Mouse (Mus musculus): Measurements from ENCODE around the gene Akap8l. TPM values are rescaled to one million over a fixed set of nuclear protein-coding genes. Genes with fewer than 3 reads are reported as not detected.

Akap8l gene
- total RNA-seq, 2 experiments from 2014 or later: 115 to 140 TPM

DNA sequence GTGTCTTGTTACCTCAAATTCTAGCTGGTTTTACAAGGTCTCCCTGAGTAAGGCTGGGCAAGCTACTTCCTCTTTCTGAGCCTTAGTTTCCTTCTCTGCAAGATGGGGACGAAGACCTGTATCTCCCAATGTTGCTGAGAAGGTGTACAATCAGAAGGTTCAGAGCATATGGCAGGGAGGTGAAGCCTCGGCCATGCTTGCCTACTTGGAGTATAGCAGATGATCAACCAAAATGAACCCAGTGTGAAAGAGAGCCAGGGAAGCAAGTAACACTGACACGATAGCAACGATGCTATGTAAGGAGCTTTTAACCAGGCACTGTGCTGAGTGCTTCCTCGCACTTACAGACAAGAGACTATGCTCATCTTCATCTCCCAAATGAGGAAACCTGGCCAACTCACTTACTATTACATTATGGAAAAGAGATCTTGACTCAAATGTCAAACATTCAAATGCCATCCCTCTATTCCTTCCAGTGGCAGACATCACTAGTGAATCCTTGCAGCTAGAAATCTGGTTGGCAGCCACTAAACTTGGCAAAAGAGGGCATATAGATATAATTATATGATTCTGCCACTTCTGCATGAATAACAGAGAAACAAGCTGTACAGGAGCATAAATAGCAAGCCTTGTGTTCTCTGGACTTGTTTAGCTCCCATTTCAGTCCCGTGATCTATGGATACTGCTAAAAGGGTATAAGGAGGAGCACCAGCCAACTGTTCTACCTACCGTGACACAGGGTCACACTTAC is 8.0 kb upstream of the Akap8l start:
- no peak for DNase-seq (ENCODE audit: low spot score in 2 of 2)

GRCm38 (mm10) chr17:32356766-32357760 is 6.7 kb upstream of the Akap8l start:
- DNase-seq (ENCODE audit: low spot score in 2 of 2): no peak

DNA sequence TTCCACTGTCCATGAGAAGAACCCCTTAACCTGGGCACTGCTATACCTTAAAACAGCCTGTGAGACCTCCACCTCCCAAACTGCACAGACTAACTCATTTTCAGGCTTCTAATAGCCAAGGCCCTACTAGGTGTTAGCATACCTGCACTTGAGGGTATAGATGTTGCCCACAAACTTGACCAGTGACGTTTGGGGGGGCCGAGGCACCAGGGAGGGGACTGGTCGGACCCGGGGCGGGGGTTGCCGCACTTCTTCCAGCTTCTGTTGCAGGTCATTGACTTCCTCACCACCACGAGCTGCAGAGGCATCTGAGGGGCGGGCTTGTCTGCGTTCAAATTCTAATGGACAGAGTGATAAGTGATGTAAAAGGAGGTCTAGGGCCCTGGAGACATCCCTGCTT is 5.9 kb upstream of the Akap8l start:
- DNase-seq (ENCODE audit: low spot score in 2 of 2): no peak

DNA sequence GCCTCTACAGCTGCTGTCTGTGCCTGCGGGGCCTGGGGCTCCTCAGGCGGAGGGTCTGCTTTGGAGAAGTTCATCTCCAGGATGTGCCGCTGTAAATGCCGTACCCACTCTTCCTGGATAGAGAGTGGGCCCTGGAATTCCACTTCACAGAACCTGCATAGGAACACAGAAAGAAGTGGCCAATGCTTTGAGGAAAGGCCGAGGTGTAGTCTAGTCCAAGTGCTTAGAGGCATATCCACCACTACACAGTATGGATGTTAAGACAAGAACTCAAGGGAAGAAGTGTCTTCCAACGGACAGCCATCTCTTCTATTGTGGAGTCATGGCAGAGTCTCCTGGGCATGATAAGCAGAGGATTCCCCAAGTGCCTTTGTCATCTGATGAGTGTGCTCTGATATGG is 4.6 kb upstream of the Akap8l start:
- DNase-seq (ENCODE audit: low spot score in 2 of 2): no peak

DNA sequence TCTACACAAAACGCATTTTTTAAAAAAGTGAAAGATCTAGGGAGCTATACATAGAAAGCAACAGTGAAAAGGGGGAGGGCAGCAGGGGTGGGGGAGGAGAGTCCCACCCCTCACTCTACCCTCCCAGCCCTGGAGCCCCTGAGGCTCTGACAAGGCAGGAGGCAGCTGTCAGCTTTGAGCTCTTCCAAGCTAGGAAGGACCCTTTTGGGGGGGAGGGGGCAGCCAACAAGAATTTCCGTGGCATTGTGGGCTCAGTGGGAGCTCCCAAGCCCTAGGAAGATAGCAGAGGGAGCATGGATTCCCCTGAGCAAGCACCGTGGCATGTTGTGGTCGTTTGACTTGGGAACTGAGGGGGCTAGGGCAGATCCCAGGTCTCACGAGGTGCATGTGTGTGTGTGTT is 3.8 kb upstream of the Akap8l start:
- DNase-seq (ENCODE audit: low spot score in 2 of 2): no peak

DNA sequence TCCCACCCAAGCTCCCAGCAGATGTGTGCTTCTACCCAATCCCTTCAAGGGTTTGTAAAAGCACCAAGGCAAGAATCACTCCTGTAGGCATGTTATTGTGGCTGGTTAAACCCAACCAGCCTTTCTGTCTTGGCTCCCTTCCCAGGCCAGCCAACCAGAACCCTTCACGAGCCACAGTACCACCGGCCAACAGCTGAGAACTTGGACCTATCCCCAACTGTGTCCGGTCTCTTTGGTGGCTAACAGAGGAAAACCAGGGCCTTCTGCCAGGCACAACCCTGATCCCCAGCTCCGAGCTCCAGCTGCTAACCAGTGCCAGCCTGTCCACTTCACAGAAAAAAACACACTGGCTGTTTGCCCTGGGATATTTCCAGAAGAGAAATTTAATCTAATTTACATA is 3.3 kb upstream of the Akap8l start:
- DNase-seq (ENCODE audit: low spot score in 2 of 2): peak; percentile 72 to 79

DNA sequence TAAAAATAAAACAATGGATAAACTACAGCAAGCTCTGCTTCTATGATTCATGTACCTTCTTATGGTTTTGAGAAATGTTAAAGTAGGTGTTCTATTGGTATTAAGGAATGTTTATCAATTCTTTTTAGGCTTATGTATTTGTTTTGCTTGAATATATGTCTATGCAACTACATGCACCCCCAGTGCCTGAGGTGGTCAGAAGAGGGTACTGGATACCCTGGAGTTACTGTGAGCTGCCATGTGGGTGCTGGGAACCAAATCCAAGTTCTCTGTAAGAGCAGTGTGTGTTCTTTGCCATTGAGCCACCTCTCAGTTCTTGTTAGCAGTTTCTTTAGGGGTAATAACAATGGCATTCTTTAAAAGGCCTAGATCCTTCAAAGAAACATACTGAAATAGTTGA is 1.3 kb upstream of the Akap8l start:
- DNase-seq (ENCODE audit: low spot score in 2 of 2): no peak

DNA sequence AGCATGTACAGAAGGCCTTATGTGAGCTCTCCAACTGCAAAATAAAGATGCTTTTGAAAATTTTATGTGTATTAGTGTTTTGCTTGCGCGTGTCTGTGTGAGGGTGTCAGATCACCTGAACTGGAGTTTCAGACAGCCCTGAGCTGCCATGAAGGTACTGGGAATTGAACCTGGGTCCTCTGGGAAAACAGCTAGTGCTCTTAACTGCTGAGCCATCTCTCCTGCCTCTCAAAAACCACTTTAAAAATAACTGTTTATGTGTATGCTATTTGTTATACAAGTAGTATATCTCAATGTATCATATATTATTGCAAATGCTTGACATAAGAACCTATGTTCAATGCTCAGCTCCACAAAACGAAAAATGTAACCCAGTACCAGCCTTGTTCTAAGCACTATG is 862 bp upstream of the Akap8l start:
- no peak for DNase-seq (ENCODE audit: low spot score in 2 of 2)

DNA sequence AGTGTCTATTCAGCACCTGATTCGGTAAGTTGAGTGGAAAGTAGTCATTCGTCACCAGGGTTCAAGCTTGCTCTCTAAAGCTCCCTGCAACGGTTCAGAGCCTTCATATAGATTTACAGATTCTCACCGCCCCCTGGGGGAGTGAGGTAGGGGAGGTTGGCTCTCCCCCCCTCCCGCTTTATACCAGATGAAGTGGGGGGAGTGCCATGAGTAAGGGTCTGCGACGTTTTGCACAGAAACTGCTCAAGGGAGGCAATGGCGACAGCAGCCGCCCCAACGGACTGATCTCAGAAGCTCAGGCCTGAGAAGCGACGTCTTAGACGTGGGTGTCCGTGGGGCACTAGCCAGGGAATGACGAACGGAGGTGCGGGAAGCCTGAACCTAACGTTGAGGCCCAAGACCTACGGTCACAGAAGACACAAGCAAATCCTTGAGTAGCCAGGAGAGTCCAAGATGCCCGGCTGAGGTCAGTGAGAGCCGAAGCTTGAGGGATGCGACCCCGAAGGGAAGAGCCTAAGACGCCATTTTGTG is 491 bp downstream of the Akap8l start:
- no peak for DNase-seq (ENCODE audit: low spot score in 2 of 2)

GRCm38 (mm10) chr17:32349037-32349732 is 1.2 kb downstream of the Akap8l start:
- DNase-seq (ENCODE audit: low spot score in 2 of 2): no peak

GRCm38 (mm10) chr17:32348406-32348805 is 2.0 kb downstream of the Akap8l start:
- no peak for DNase-seq (ENCODE audit: low spot score in 2 of 2)

GRCm38 (mm10) chr17:32341102-32341501 is 9.3 kb downstream of the Akap8l start:
- DNase-seq (ENCODE audit: low spot score in 2 of 2): no peak

- DNase-seq (ENCODE audit: low spot score in 2 of 2): no peak
Observed at GRCm38 (mm10) chr17:32340110-32340509, 10.3 kb downstream of the Akap8l start.

- DNase-seq (ENCODE audit: low spot score in 2 of 2): no peak
Observed at GRCm38 (mm10) chr17:32335869-32336268, 14.5 kb downstream of the Akap8l start.

- DNase-seq (ENCODE audit: low spot score in 2 of 2): no peak
Observed at GRCm38 (mm10) chr17:32334921-32335320, 15.5 kb downstream of the Akap8l start.

DNA sequence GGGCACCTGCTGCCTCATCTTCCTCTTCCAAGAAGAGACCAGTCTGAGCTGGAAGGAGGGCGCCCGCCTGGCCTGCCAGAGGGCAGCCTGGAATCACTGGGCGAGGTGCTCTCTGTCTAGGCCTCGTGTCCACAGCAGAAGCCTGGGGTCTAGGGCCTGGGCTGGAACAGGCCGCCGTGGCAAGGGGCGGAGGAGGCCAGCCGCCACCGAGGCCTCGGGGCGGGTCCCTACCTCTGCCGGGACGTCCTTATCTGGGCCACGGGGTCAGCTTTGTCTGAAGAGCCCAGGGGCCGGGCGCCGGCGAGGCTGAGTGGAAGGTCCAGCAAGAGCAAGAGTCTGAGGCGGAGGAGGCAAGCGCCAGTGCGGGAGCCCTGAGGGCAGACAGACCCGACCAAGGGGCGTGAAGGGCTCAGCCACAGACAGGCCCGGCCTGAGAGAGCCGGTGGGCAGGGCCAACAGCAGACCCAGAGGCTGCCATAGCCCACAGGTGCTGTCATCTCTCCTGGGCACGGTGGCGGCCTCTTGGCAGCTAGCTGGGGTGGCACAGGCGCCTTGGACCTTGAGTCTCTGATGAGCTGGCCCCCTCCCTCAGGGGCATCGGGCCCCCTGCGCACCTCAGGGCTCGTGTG is 16.6 kb downstream of the Akap8l start:
- DNase-seq (ENCODE audit: low spot score in 2 of 2): no peak

DNA sequence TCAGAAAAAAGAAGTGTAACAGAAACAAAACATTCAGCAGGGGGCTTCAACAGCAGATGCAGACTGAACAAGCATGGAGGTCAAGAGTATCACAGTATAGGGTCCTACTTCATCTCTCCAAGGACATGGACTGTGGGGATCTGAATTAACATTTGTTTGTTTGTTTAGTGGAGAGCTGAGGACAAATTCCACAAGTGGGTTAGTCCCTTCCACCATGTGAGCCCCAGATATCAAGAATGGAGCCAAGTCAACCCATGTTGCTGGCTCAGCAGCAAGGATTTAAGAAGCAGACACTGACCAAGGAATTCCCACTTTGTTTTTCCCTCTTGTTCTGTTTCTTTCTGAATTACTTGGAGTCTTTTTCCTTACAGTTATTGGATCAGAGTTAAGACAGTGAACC is 22.9 kb downstream of the Akap8l start:
- no peak for DNase-seq (ENCODE audit: low spot score in 2 of 2)

DNA sequence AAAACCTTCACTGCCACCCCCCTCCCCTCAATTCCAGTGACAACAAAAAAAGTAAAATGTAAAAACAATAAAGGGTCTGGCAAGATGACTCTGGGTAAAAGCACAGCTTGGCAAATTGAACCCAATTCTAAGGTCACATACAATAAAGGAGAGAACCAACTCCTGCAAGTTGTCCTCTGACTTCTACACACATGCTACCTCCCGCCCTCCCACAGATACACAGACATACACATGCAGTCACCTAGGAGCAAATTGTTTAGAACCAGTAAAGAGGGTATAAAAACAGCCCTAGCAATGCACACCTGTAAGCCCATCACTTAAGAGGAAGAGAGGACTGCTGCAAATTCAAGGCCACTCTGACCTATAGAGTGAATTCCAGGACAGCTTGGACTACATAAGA is 27.6 kb downstream of the Akap8l start:
- no peak for DNase-seq (ENCODE audit: low spot score in 2 of 2)

DNA sequence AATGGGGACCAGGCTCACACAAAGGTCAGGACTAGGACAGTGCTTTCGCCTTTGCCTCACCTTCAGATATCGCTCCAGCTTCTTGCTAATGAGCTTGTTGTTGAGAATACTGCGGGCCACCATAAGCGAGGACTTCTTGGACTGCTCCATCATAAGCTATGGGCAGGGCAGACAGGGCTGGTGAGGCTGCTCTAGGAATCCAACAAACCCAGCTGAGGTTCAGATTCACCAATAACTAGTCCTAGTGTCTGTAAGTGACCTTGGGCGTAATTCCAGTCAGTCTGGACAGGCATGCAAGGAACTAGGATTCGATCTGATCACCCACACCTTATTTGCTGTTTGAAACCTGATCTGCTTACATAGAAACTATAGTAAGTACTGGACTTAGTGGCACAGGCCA is 28.6 kb downstream of the Akap8l start:
- DNase-seq (ENCODE audit: low spot score in 2 of 2): no peak

- no peak for DNase-seq (ENCODE audit: low spot score in 2 of 2)
Observed at GRCm38 (mm10) chr17:32321390-32321734, 29.0 kb downstream of the Akap8l start.

Data from layer of hippocampus, postnatal 10 days (tissue).